Mouse (Mus musculus) forebrain, embryonic 11.5 days (tissue): ENCODE measurements around the gene Ip6k3. TPM values are rescaled to one million over a fixed set of nuclear protein-coding genes. Genes with fewer than 3 reads are reported as not detected.
A peak's percentile ranks its signal among the peaks of the same experiment; 100 is the strongest.

ENCODE experiments used
- ATAC-seq: fragments of 200-750 bp; cut with Nextera tagmentation; replicated peaks from 2 replicates; pipeline ENCODE4 v1.8.0; 2017; ENCODE audit warnings: moderate TSS enrichment; ENCODE audit not compliant: low FRiP score
- DNase-seq: peaks from one replicate; pipeline ENCODE4 v3.0.0-alpha.2; 2017; ENCODE audit warnings: low spot score
- H3K27ac ChIP-seq: fragments of 300-500 bp; sonication (generic); 2 replicates; pipeline ENCODE4 v1.5.1; 2014; ENCODE audit warnings: low read depth, low read length
- H3K27me3 ChIP-seq: fragments of 300-500 bp; sonication (generic); 2 replicates; pipeline ENCODE4 v1.6.1; 2014; ENCODE audit warnings: mild to moderate bottlenecking, low read length, mixed read lengths; ENCODE audit not compliant: control insufficient read depth, insufficient read depth
- H3K36me3 ChIP-seq: fragments of 300-500 bp; sonication (generic); 2 replicates; pipeline ENCODE4 v1.6.1; 2014; ENCODE audit warnings: mild to moderate bottlenecking, low read length, moderate library complexity, mixed read lengths; ENCODE audit not compliant: control insufficient read depth, insufficient read depth
- H3K4me1 ChIP-seq: fragments of 300-500 bp; sonication (generic); replicated peaks from 2 replicates; pipeline ENCODE4 v1.6.1; 2014; ENCODE audit warnings: low read length, mixed read lengths; ENCODE audit not compliant: control insufficient read depth, insufficient read depth
- H3K4me2 ChIP-seq: fragments of 300-500 bp; sonication (generic); 2 replicates; pipeline ENCODE4 v1.6.1; 2014; ENCODE audit warnings: low read depth, mild to moderate bottlenecking, low read length, moderate library complexity, mixed read lengths; ENCODE audit not compliant: severe bottlenecking
- H3K4me3 ChIP-seq: fragments of 300-500 bp; sonication (generic); 2 replicates; pipeline ENCODE4 v1.5.1; 2014; ENCODE audit warnings: low read depth, low read length
- H3K9ac ChIP-seq: fragments of 300-500 bp; sonication (generic); 2 replicates; pipeline ENCODE4 v1.6.1; 2014; ENCODE audit warnings: low read length
- H3K9me3 ChIP-seq: fragments of 300-500 bp; sonication (generic); 2 replicates; pipeline ENCODE4 v1.6.1; 2016; ENCODE audit warnings: low read length, mixed read lengths; ENCODE audit not compliant: control insufficient read depth
- WGBS: fragments of 180-500 bp; shearing (Covaris S2); extraction: QIAGEN DNeasy Blood & Tissue Kit; methylation state at CpG from one replicate; pipeline ENCODE4 v1.1.7; 2014; 5-methylcytosine and 5-hydroxymethylcytosine counted together
- polyA plus RNA-seq: library from polyadenylated mRNA; unstranded; fragments of >200 nt; fragmentation: Nextera tagmentation; extraction: Ambion mirVana; gene quantifications from 2 replicates; pipeline ENCODE4 v1.2.1, GENCODE M21; 2014

Gene Ip6k3
- polyA plus RNA-seq, 1 experiment from 2014 or later: 0.08 TPM

GRCm38 (mm10) chr17:27189640-27190216 lies 22.1 kb upstream of the Ip6k3 start:
- Histone ChIP-seq H3K36me3 (peaks cover 6% of the 10 kb centered on the region; the same call in 1 of the 2 replicates), H3K4me2 (no peak overlapping the region), H3K27ac (no peak overlapping the region), H3K9ac (no peak overlapping the region), H3K4me3 (no peak overlapping the region), H3K4me1 (peaks cover 3% of the 10 kb centered on the region), H3K9me3 (no peaks in the 10 kb centered on the region), H3K27me3 (no peaks in the 10 kb centered on the region)
- 25% methylated on average over 10 of the region's 10 CpGs for WGBS
- DNase-seq (peak; percentile 83), ATAC-seq (peak; percentile 46)

- 86% methylated on average over 9 of the region's 9 CpGs for WGBS
- H3K27ac ChIP-seq: no peak overlapping the region
- H3K4me2 ChIP-seq: no peak overlapping the region
- H3K4me1 ChIP-seq: peaks cover 3% of the 10 kb centered on the region
- H3K4me3 ChIP-seq: no peak overlapping the region
- no peaks in the 10 kb centered on the region for H3K27me3 ChIP-seq
- H3K36me3 ChIP-seq: peaks cover 6% of the 10 kb centered on the region; the same call in 1 of the 2 replicates
- H3K9ac ChIP-seq: no peak overlapping the region
- no peaks in the 10 kb centered on the region for H3K9me3 ChIP-seq
- DNase-seq: no peak
- ATAC-seq: no peak
Observed at GRCm38 (mm10) chr17:27188883-27189282, 21.3 kb upstream of the Ip6k3 start.

GRCm38 (mm10) chr17:27187059-27187458 lies 19.5 kb upstream of the Ip6k3 start:
- no peaks in the 10 kb centered on the region for H3K9me3 ChIP-seq
- no peaks in the 10 kb centered on the region for H3K27me3 ChIP-seq
- H3K27ac ChIP-seq: no peak overlapping the region
- peaks cover under 1% of the 10 kb centered on the region; the same call in 1 of the 2 replicates for H3K36me3 ChIP-seq
- DNase-seq (no peak), ATAC-seq (no peak)
- peaks cover 3% of the 10 kb centered on the region for H3K4me1 ChIP-seq
- WGBS: 63% methylated on average over 5 of the region's 5 CpGs
- H3K4me2 ChIP-seq: no peak overlapping the region
- no peak overlapping the region for H3K9ac ChIP-seq
- H3K4me3 ChIP-seq: no peak overlapping the region

GRCm38 (mm10) chr17:27186068-27186467 lies 18.5 kb upstream of the Ip6k3 start:
- H3K27me3 ChIP-seq: no peaks in the 10 kb centered on the region
- ATAC-seq (no peak), DNase-seq (no peak)
- no peaks in the 10 kb centered on the region for H3K36me3 ChIP-seq
- no peak overlapping the region for H3K27ac ChIP-seq
- no peak overlapping the region for H3K9ac ChIP-seq
- no peak overlapping the region for H3K4me3 ChIP-seq
- H3K9me3 ChIP-seq: no peaks in the 10 kb centered on the region
- peaks cover 3% of the 10 kb centered on the region for H3K4me1 ChIP-seq
- 91% methylated on average over 3 of the region's 3 CpGs for WGBS
- H3K4me2 ChIP-seq: no peak overlapping the region

GRCm38 (mm10) chr17:27183667-27184292 lies 16.2 kb upstream of the Ip6k3 start:
- Histone ChIP-seq H3K9ac (no peak overlapping the region), H3K27ac (no peak overlapping the region), H3K4me1 (no peaks in the 10 kb centered on the region; the same call in 1 of the 2 replicates), H3K4me3 (no peak overlapping the region), H3K9me3 (no peaks in the 10 kb centered on the region), H3K4me2 (no peak overlapping the region), H3K27me3 (no peaks in the 10 kb centered on the region), H3K36me3 (no peaks in the 10 kb centered on the region)
- no peak for DNase-seq
- WGBS: 87% methylated on average over 12 of the region's 12 CpGs
- ATAC-seq: no peak

GRCm38 (mm10) chr17:27182401-27182800 lies 14.8 kb upstream of the Ip6k3 start:
- Histone ChIP-seq H3K9ac (no peak overlapping the region), H3K27me3 (no peaks in the 10 kb centered on the region), H3K27ac (no peak overlapping the region), H3K4me3 (no peak overlapping the region), H3K4me2 (no peak overlapping the region), H3K9me3 (no peaks in the 10 kb centered on the region), H3K4me1 (no peaks in the 10 kb centered on the region), H3K36me3 (no peaks in the 10 kb centered on the region)
- DNase-seq (no peak), ATAC-seq (no peak)
- WGBS: 76% methylated on average over 5 of the region's 5 CpGs

- ATAC-seq (no peak), DNase-seq (no peak)
- no peaks in the 10 kb centered on the region for H3K4me1 ChIP-seq
- no peaks in the 10 kb centered on the region for H3K9me3 ChIP-seq
- WGBS: 23% methylated on average over 3 of the region's 3 CpGs
- no peak overlapping the region for H3K27ac ChIP-seq
- H3K27me3 ChIP-seq: no peaks in the 10 kb centered on the region
- H3K36me3 ChIP-seq: no peaks in the 10 kb centered on the region
- H3K4me2 ChIP-seq: no peak overlapping the region
- H3K9ac ChIP-seq: no peak overlapping the region
- H3K4me3 ChIP-seq: no peak overlapping the region
Observed at GRCm38 (mm10) chr17:27181666-27182065, 14.1 kb upstream of the Ip6k3 start.

- Histone ChIP-seq H3K9ac (no peak overlapping the region), H3K4me1 (peaks cover 7% of the 10 kb centered on the region), H3K4me3 (no peak overlapping the region), H3K4me2 (no peak overlapping the region), H3K27ac (no peak overlapping the region), H3K9me3 (no peaks in the 10 kb centered on the region), H3K36me3 (no peaks in the 10 kb centered on the region), H3K27me3 (no peaks in the 10 kb centered on the region)
- 71% methylated on average over 12 of the region's 12 CpGs for WGBS
- no peak for DNase-seq
- ATAC-seq: no peak
Observed at GRCm38 (mm10) chr17:27179681-27180280, 12.2 kb upstream of the Ip6k3 start.
